Mouse (Mus musculus): ENCODE measurements around the gene Stk39. TPM values are rescaled to one million over a fixed set of nuclear protein-coding genes. Genes with fewer than 3 reads are reported as not detected.

The Stk39 gene
- polyA plus RNA-seq, 1 experiment = not detected

DNA sequence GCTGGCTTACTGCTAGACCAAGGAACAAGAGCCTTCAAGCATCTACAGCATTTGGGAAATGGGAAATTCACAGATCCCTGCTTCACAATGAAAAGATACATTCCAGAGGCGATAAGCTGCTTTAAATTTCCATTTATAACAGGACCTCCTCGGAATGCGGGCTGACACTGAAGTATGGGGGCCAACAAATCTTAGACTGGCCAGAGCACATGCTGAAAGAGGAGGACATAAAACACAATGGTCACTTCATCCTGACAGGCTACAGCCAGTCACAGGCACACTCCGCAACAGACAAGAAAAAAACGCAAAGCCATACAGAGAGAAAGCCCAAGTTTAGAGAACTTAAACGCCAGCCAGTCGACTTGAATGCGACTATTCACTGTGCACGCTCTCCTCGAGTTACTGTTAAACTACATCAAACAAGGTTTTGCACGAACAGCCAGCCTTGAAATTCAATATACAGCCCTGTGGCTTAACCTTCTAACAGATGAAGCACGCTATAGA lies 65.4 kb downstream of the Stk39 start:
- H3K4me1 ChIP-seq (ENCODE audit: control insufficient read depth, insufficient read depth, low read length) = peaks cover 33% of the 10 kb centered on the region
- peak overlapping the region; percentile 19; the same call in 1 of the 2 replicates for H3K27ac ChIP-seq (ENCODE audit: insufficient read depth, low read depth, low read length)
- WGBS = 57% methylated on average over 12 of the region's 12 CpGs
- no peak for TF ChIP-seq CTCF (IDR thresholded peaks at IDR 0.05; ENCODE audit: insufficient read depth, low read depth, low read length)
- no peak overlapping the region for H3K4me3 ChIP-seq (ENCODE audit: insufficient read depth, low read depth, low read length)

DNA sequence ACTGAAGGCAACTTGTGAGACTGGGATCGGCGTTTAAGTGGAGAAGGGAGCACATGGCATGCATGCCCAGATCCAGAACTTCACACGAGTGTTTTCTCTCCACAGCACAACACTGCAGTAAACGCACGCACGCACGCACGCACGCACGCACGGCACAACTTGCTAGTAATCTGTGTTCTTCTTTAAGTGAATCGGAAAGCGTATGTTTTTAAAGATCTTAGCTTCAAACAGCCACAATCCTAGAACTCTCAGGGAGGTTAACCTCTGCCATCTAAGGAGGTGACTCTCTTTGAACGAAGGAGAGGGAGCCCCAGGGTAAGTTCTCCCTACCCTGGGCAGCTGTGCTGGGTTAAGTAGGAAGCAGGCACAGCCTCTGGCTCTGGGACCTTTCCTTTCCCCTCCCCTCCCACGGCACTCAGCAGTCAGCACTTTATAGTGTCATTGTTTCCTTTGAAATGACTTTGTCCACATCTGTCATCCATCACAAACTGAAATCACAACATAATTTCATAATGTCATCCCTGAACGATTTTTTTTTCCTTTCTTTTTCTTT lies 66.8 kb downstream of the Stk39 start:
- TF ChIP-seq POLR2A (IDR thresholded peaks at IDR 0.05; ENCODE audit: insufficient read depth, low read depth, low read length) = no peak
- TF ChIP-seq CTCF (IDR thresholded peaks at IDR 0.05; ENCODE audit: insufficient read depth, low read depth, low read length) = no peak
- WGBS = 33% methylated on average over 16 of the region's 16 CpGs
- Histone ChIP-seq H3K4me1 (ENCODE audit: control insufficient read depth, insufficient read depth, low read length) (peaks cover 32% of the 10 kb centered on the region), H3K4me3 (ENCODE audit: insufficient read depth, low read depth, low read length) (no peak overlapping the region), H3K27ac (ENCODE audit: insufficient read depth, low read depth, low read length) (no peak overlapping the region)

DNA sequence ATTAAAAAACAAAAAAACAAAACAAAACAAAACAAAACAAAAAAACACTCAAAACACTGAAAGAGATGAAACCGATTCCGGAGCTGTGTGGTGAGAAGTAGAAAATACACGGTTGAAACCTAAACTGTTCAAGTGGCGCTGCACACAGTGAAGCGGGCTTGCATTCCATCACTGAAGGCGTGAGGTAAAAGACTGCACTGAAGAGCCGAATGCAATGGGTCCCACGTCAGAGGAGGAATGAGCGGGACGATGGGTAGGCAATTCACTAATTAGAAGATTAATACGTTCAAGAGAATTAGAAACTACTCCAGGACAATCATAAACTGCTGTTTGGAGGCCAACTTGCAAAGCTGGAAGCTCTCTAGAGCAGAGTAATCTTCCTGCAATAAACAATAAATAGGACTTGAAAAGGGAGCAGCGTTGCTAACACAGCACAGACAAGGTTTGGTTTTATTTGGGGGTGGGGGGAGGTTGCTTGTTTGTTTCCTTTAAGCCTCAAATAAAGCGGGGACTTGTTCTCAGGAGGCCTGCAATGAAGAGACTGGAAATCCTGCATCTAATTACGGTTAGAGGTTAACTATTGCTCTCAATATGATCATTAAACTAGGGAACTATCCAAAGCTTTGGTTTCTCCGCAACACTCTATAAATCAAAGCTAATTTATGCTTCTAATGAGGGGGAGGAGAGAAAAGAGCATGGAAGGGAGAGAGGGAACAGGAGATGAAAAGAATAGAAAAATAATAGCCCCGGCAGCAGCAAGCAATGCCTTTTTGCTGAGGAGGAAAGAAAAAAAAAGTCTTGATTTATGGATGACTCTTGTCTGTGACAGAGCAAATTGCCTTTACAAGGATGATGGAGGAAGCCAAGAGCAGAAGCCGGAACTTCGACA lies 67.5 kb downstream of the Stk39 start:
- Histone ChIP-seq H3K4me1 (ENCODE audit: control insufficient read depth, insufficient read depth, low read length) (peaks cover 33% of the 10 kb centered on the region), H3K27ac (ENCODE audit: insufficient read depth, low read depth, low read length) (0 out of 2 replicates have a peak overlapping the region, but pooled peaks have one; percentile 34), H3K4me3 (ENCODE audit: insufficient read depth, low read depth, low read length) (no peak overlapping the region)
- 36% methylated on average over 18 of the region's 18 CpGs for WGBS
- no peak for TF ChIP-seq POLR2A (IDR thresholded peaks at IDR 0.05; ENCODE audit: insufficient read depth, low read depth, low read length)
- no peak for TF ChIP-seq CTCF (IDR thresholded peaks at IDR 0.05; ENCODE audit: insufficient read depth, low read depth, low read length)

DNA sequence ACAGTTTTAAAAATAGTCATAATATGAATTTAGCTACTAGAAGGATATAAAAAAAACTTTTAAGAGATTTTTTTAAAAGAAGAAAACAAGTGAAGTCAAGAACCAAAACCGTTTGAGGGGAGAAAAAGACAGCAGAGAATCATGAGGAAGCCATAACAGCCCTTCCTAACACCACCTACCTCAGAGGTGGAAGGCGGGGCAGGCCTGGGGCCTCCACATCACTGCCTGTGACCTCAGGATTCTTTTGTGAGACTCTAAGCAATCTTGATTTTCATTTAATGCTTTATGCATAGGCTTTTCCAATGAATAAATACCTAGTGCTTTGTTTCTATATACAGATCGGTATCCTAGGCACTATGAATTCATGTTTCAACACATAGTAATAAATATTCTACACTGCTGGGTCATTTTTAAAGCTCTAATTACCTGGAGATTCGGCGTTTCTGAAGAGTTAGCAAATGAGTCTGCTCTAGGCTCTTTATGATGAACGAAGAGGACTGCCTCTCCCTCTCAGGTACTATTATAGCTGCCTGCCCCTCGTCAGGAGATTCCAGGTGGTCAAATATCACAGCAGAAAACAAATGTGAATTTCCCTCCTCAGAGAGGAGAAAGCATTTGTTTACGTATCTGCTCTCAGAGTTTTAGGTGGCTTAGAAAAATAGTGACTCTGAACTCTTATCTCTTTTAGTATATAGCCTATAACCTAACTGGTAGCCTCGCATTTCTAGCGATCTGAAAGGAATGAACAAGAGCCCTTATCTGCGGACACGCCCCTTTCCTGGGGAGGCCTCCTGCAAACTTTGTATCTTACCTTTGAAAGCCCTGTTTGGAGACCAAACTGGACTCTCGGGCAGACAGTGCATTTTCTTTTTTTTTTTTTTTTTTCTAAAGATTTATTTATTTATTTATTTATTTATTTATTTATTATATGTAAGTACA lies 78.2 kb downstream of the Stk39 start:
- Histone ChIP-seq H3K4me1 (ENCODE audit: control insufficient read depth, insufficient read depth, low read length) (peaks cover under 1% of the 10 kb centered on the region; the same call in 1 of the 2 replicates), H3K27ac (ENCODE audit: insufficient read depth, low read depth, low read length) (no peak overlapping the region), H3K4me3 (ENCODE audit: insufficient read depth, low read depth, low read length) (no peak overlapping the region)
- WGBS = 88% methylated on average over 13 of the region's 13 CpGs
- TF ChIP-seq POLR2A (IDR thresholded peaks at IDR 0.05; ENCODE audit: insufficient read depth, low read depth, low read length) (no peak), CTCF (IDR thresholded peaks at IDR 0.05; ENCODE audit: insufficient read depth, low read depth, low read length) (no peak)

DNA sequence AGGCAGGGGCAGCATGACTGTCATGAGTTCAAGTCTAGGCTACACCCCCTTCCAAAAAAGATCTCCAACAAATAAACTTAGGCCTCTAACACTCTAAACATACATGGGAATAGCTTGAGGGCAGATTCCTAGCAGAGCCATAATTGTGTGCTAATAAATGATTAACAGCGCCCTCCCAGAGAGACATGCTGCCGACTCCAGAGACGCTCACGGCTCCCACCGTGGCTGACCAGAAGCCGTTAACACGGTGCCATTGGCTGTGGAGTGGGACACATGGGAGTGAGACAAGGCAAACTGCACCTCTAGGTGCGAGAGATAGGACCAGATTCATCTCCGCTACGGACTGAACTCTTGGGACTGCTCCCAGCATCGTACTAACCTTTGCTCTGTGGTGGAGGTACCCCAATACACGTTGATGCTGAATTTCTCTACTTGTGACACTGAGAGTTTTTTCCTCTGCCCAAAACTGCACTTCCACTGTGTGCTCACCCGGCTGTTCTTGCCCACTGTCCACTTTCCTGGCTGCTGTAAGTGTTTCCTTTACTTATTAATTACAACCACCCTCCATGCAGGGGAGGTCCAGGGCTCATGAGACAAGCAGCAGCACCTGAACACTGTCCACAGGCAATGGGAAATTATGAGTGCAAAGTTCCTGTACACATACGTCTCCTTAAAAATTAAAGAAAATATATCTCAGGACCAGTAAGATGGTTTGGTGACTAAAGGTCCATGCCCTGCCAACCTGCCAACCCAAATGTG lies 84.1 kb downstream of the Stk39 start:
- TF ChIP-seq CTCF (IDR thresholded peaks at IDR 0.05; ENCODE audit: insufficient read depth, low read depth, low read length) (no peak), POLR2A (IDR thresholded peaks at IDR 0.05; ENCODE audit: insufficient read depth, low read depth, low read length) (no peak)
- 91% methylated on average over 14 of the region's 14 CpGs for WGBS
- H3K27ac ChIP-seq (ENCODE audit: insufficient read depth, low read depth, low read length) = no peak overlapping the region
- H3K4me1 ChIP-seq (ENCODE audit: control insufficient read depth, insufficient read depth, low read length) = peaks cover 6% of the 10 kb centered on the region
- no peak overlapping the region for H3K4me3 ChIP-seq (ENCODE audit: insufficient read depth, low read depth, low read length)

DNA sequence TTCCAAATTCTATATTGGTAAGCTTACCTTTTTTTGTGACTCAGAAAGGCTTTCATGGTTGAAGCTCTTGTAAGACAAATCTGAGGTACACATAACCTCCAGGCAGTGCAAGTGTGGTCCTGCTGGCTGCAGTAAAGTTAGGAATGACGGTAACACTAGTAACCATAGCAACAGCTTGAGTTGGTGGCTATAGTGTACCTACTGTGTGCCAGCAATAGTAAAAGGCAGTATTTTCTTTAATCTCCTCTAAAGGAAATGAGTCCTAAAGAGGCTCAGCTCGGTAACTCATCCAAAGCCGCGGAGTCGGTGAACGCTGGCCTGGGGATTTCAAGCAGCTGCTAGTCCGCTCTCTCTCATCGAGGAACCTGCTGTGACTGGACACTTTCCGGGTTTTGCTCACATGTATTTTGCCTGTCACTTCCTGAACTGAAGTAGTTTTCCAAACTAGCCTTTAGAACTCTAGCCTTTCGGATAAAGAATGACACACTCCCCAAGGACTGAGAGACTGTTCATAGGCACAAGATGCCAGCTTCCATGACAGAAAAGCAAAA lies 85.7 kb downstream of the Stk39 start:
- WGBS = 70% methylated on average over 10 of the region's 10 CpGs
- H3K4me1 ChIP-seq (ENCODE audit: control insufficient read depth, insufficient read depth, low read length) = peaks cover 16% of the 10 kb centered on the region

DNA sequence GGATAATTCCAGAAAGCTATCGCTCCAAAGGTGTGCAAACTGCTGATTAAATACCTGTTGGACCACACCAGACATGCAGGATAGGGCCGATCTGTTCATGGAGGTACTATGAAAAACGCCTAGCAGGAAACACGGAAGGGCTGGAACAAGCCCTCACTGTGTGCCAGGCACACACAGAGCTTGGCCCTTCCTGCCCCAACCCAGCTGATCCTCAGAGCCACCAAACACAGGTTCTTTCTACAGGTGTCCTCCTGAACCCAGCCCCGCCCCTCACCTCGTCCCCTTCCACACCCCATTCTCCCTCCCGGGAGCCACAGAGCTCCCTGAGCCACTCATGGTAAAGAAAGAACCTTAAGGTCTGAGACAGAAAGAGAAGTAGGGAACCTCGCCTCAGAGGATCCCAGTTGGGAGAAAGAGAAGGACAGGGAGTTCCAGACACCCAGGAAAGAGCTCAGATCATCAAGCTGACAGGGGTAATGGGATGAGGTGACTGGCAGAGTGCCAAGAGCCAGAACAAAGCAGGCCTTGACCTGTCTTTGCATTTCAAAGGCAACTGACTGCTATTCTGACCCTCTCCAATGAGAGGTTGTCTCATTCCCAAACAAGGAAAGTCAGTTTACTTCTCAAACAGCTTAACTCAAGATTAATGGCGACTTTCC lies 86.3 kb downstream of the Stk39 start:
- WGBS = 85% methylated on average over 9 of the region's 9 CpGs
- no peak overlapping the region for H3K4me3 ChIP-seq (ENCODE audit: insufficient read depth, low read depth, low read length)
- H3K4me1 ChIP-seq (ENCODE audit: control insufficient read depth, insufficient read depth, low read length) = peaks cover 19% of the 10 kb centered on the region
- TF ChIP-seq POLR2A (IDR thresholded peaks at IDR 0.05; ENCODE audit: insufficient read depth, low read depth, low read length) (no peak), CTCF (IDR thresholded peaks at IDR 0.05; ENCODE audit: insufficient read depth, low read depth, low read length) (no peak)
- H3K27ac ChIP-seq (ENCODE audit: insufficient read depth, low read depth, low read length) = no peak overlapping the region

More for the DNA sequence above, 85.7 kb downstream of the Stk39 start:
- no peak overlapping the region for H3K27ac ChIP-seq (ENCODE audit: insufficient read depth, low read depth, low read length)
- no peak overlapping the region for H3K4me3 ChIP-seq (ENCODE audit: insufficient read depth, low read depth, low read length)
- TF ChIP-seq POLR2A (IDR thresholded peaks at IDR 0.05; ENCODE audit: insufficient read depth, low read depth, low read length) = no peak
- no peak for TF ChIP-seq CTCF (IDR thresholded peaks at IDR 0.05; ENCODE audit: insufficient read depth, low read depth, low read length)

Measured in olfactory bulb, adult 2 months (tissue).